Mouse (Mus musculus) kidney, adult 2 months (tissue): Measurements from ENCODE around the gene Nfrkb.

Source experiments
- CTCF ChIP-seq: fragments of 200-500 bp; conservative IDR thresholded peaks from 2 replicates; pipeline ENCODE4 v1.5.1; 2011; ENCODE audit warnings: low read depth, mild to moderate bottlenecking, control low read depth, low read length, moderate library complexity, mixed read lengths; ENCODE audit not compliant: insufficient read depth, insufficient read length
- POLR2A ChIP-seq: fragments of 200-500 bp; IDR thresholded peaks from one replicate; pipeline ENCODE4 v1.6.1; 2011; ENCODE audit warnings: low read depth, low read length, control low read depth

DNA sequence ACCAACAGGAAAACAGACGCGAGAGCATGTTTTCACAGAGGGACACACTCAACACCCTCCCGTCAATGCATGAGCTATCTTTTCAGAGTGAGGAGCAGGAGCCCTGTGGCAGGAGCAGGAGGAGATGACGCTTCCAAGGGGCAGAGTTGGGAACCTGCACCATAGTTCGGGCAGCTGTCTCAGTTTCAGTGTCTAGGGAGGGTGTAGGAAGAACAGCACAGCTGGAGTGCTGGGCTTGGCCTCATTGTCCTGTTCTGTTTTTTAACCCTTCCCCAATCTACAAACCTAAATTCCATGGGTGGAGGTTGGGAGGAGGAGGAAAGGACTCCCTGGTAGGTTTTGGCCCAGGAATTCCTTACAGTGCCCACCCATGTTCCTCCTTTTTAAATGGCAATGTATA is 52.8 kb downstream of the Nfrkb start:
- TF ChIP-seq POLR2A (no peak), CTCF (no peak)
